Mouse (Mus musculus) urinary bladder, postnatal 0 days (tissue): Measurements from ENCODE around the gene Spata2l. TPM values are rescaled to one million over a fixed set of nuclear protein-coding genes. Genes with fewer than 3 reads are reported as not detected.

ENCODE experiments used
- polyA plus RNA-seq: library from polyadenylated mRNA; unstranded; fragments of >200 nt; fragmentation: Nextera tagmentation; extraction: Ambion mirVana; gene quantifications from 2 replicates; pipeline ENCODE4 v1.2.1, GENCODE M21; 2015

Gene Spata2l
- 1.9 and 2.7 TPM in 2 replicates for polyA plus RNA-seq

DNA sequence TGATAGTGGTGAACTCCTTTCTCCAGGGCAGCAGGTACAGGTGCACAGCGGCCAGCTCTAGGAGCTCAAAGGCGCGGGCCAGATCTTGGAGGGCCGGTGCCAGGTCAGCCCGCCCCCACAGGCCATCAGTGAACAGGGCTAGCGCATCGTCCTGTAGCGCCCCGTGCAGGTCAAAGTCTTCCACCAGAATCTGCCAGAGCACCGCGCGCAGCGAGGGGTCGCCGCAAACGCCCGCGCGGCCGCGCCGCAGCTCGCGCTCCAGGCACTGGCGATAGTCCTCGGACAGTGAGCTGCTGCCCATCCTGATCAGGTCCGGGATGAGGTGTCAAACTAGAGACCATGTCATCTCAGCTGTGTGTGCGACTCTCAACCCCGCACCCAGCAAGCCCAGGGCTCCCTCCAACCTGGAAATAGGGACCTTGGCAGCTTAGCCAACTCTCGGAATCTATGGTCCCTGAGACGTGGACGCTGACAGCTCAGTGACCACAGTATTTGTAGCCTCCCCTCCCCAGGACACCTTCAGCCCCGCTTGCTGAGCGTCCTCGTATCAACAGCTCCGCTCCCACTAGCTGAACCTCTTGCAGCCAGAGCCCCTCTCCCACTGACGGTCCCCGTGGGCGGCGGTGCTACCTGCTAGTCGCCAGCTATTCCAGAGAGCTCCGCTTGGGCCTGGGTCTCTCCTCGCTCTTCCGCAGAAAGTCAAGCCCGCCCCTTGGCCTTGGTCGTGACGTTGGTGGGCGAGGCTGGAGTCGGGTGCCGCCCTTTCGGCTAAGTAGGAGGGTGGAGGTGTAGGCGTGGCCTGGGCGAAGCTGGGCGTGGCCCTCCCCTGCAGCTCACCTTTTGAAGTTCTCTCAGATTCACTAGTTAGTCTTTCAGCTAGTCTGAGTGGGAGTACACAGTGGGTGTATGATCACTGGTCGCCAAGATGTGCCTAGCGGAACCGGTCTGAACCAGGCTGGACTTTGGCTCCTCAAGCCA is at the start of gene Spata2l:
Gene Spata2l, minus strand, starts transcription at position 714 of the 978 bp plus-strand sequence.

DNA sequence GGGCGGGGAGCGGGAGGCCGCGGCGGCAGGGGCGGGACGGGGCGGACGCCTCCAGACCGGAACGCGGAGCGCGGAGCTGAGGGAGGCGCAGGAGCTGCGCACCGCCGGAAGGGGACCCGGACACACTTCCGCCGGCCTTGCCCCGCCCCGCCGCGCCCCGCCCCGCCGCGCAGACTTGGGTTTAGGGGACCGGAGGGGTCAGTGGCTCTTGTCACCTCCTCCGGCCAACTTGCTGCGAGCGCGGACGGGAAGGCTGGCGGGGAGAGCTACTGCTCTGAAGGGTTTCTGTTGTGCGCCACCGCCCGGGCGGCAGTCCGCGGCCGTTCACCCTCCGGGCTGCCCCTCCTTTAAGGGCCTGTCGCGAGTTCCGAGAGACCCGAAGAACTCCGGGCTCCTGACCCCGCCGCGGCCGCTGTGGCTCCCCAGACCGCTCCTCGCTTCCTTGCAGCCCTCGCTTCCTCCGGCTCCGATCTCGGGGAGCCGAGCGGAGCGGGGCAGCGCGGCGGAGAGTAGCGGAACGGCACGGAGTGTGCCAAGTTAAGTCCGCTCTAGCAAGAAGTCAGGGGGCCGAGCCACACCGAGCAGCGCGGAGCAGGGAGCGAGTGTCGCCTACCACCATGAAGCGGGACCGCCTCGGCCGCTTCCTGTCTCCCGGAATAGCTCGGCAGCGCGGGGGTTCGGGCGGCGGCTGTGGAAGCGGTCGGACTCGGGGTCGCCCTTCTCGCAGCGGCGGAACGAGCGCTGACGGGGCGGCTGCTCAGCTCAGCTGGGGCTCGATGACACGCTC is 18.3 kb upstream of the Spata2l start, which contains the start of the genes Zfp276 and Vps9d1:
Gene Zfp276, plus strand, starts transcription at position 97 of the 787 bp plus-strand sequence.
Gene Vps9d1, minus strand, starts transcription at position 250 of the 787 bp plus-strand sequence.

DNA sequence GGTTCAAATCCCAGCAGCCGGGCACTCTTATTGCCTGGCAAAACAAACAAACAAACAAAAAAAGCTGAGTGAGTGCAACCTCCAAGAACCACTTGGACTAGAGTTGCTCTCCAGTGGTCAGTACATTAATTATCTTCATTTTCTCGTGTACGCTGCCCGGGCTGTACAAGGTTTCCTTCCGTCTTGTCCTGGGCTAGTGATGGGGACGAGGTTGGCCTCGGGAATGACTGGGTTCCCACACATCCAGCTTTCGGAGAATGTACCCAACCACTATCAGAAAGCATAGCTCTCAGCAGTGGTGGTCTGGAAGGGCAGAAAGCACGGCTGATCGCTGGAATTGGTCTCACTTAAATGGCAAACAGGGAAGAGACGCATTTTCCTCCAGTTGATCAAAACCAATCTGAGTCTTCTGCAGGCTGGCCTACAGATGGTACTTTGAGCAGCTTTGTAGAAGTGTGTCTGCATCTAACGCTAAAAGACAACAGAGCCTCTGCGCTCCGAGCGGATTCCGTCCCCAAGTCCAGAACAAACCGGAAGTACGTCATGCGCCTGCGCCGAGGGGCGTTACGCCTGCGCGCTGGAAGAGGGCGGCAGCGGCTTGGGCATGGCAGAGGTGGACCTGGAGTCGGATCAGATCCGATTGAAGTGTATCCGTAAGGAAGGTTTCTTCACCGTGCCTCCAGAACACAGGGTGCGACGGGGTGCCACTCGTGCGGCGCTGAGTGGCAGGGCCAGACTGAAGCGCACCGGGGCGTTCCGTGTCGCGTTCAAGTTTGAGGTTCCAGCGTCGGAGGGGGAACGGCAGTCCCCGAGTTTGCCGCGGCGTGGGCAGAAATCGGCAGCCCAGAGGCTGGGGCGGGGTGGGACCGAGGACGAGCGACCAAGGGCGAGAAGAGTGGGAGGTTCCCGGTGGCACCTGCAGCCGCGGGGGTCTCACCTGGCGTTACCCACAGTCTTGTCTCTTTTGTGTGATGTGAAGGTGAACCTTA is 11.5 kb downstream of the Spata2l start, which contains the start of gene Cdk10:
Gene Cdk10, plus strand, starts transcription at position 565 of the 989 bp plus-strand sequence.

DNA sequence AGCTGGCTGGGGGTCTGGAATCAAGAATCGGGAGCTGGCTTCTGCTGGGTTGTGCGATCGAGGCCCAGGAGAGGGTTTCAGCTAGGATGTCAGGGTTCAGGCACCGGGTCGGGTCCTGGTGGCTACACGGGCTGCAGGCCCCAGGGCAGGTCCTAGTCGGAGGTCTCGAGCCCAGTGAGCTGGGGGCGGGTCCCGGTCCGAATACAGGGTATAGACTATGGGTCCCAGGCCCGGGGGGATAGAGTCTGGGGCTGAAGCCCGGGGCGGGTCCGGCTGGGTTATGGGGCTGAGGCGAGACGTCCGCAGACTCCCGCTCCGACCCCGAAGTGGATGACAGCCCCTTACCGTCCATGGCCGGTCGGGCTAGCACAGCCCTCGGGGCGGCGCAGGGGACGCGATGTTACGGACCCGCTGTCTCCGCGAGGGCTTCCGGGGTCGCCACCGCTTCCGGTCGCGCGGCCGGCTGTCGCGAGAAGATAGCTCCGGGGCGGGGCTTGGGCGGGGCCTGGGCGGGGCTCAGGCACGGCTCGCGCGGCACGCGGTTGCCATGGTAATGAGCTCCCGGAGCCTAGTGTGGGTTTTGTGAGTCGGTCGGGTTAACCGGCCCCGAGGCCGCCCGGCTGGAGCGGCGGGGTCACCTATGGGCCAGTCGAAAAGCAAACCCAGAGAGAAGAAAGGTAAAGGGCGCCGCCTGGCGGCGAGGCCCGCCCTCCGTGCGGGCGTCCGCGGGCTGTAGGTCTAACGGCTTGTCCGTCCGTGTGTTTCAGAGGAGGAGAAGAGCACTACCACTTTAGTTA is 23.5 kb downstream of the Spata2l start, which contains the start of the genes Chmp1a and Spata33:
Gene Chmp1a, minus strand, starts transcription at position 443 of the 797 bp plus-strand sequence.
Gene Spata33, plus strand, starts transcription at position 512 of the 797 bp plus-strand sequence.

DNA sequence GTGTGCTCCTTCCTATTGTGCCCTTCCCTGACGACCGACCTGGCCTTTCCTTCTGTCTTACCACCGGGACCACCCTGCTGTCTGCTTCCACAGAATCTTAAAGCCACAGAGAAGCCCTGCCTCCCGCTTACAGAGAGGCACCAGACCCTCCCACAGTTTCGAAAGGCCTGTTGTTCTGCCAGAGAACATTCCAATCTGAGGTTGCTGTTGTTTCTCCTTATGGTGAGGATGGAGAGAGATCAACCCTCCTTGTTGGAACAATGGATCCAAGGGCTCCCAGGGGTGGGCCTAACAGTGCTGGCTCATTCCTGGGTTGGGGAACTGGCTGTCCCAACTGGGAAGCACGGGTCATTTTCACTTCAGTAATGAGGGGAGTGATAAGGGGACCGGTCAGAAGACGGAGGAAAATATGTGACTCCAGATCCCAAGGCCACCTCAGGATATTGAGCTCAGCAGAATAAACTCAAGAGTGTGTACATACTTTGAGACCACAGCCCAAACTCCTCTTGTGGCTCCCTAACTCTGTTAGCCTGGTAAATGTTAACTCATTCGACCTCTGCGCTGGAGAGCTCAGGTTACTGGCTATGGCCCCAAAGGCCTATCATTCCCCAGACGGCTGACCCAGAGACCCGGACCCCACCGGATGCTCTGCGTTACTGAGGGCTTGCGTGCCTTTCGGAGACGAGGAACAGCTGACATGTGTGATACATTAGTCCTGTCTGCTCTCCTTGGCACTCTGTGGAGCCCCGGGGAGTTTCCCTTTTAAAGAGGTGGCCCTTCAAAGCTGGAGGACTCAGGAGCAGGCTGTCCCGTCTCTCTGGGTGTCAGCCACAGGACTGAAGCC is 50.2 kb downstream of the Spata2l start, which contains the start of gene Dpep1:
Gene Dpep1, plus strand, starts transcription at position 677 of the 844 bp plus-strand sequence.

Other genes with a start within 250 kb of the Spata2l start
- 28.0 and 35.4 TPM in 2 replicates for gene Ankrd11, start 194.0 kb downstream of the Spata2l start, polyA plus RNA-seq
- 32.6 and 37.3 TPM in 2 replicates for gene Spg7, start 173.3 kb downstream of the Spata2l start, polyA plus RNA-seq
- 1,489 and 1,511 TPM in 2 replicates for gene Rpl13, start 133.9 kb downstream of the Spata2l start, polyA plus RNA-seq
- 1.3 and 1.9 TPM in 2 replicates for gene Cpne7, start 118.9 kb downstream of the Spata2l start, polyA plus RNA-seq
- 6.2 and 6.5 TPM in 2 replicates for gene Sult5a1, start 77.9 kb downstream of the Spata2l start, polyA plus RNA-seq
- gene Dpep1, start 50.0 kb downstream of the Spata2l start, polyA plus RNA-seq = 53.3 and 55.8 TPM in 2 replicates
- 123 and 124 TPM in 2 replicates for gene Chmp1a, start 23.5 kb downstream of the Spata2l start, polyA plus RNA-seq
- 2.5 and 2.9 TPM in 2 replicates for gene Spata33, start 23.4 kb downstream of the Spata2l start, polyA plus RNA-seq
- gene Cdk10, start 11.4 kb downstream of the Spata2l start, polyA plus RNA-seq = 16.7 and 17.7 TPM in 2 replicates
- 10.5 and 11.0 TPM in 2 replicates for gene Zfp276, start 18.0 kb upstream of the Spata2l start, polyA plus RNA-seq
- gene Vps9d1, start 18.1 kb upstream of the Spata2l start, polyA plus RNA-seq = 18.2 and 18.4 TPM in 2 replicates
- gene Fanca, start 82.3 kb upstream of the Spata2l start, polyA plus RNA-seq = 11.2 and 14.2 TPM in 2 replicates
- gene Spire2, start 96.5 kb upstream of the Spata2l start, polyA plus RNA-seq = 2.3 and 2.7 TPM in 2 replicates
- gene Tcf25, start 137.5 kb upstream of the Spata2l start, polyA plus RNA-seq = 128 and 129 TPM in 2 replicates
- gene Mc1r, start 170.9 kb upstream of the Spata2l start, polyA plus RNA-seq = not detected in 2 replicates
- gene Tubb3, start 175.2 kb upstream of the Spata2l start, polyA plus RNA-seq = 1.2 and 1.3 TPM in 2 replicates
- 23.4 and 27.8 TPM in 2 replicates for gene Def8, start 187.3 kb upstream of the Spata2l start, polyA plus RNA-seq
- 33.6 and 34.4 TPM in 2 replicates for gene Afg3l1, start 241.7 kb upstream of the Spata2l start, polyA plus RNA-seq